Mouse (Mus musculus): ENCODE measurements around the gene Impdh1.

Gene Impdh1

DNA sequence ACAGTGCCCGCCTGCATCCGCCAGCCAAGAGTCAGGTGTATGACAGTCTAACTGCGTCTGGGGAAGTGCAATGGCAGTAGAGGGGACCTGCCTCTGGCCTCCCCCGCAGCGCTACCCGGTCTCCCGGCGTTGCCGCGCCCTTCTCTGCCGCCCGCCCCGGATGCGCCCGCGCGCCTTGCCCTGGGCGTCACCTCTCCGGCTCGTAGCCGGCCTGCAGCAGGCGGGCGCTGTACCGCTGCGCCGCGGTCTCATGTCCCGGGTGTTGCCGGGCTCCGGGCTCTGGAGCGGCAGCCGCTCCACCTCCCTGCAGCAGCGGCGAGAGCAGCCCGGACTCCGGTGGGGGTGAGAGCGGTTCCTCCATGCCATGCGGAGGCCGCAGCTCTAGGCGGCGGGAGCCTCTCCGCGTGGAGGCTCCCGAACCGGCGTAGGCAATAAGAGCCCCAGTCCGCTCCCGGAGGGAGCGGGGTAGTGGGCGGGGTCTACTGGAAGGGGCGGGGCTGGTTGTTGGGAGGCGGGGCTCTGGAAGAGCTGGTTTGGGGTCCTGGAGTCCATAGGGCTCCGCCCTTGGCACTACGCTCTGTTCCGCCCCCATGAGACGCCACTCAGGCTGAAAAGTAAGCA, at the start of gene Impdh1:
TSS of gene Impdh1 (minus strand) at position 484 of the 621 bp plus-strand sequence.
- no peak for TF ChIP-seq GATA4 (IDR thresholded peaks at IDR 0.05; ENCODE audit: insufficient replicate concordance, low read length)

- no peak for TF ChIP-seq GATA4 (IDR thresholded peaks at IDR 0.05; ENCODE audit: insufficient replicate concordance, low read length)
These were observed 48.3 kb upstream of the Impdh1 start for GRCm38 (mm10) chr6:29264456-29264781.

DNA sequence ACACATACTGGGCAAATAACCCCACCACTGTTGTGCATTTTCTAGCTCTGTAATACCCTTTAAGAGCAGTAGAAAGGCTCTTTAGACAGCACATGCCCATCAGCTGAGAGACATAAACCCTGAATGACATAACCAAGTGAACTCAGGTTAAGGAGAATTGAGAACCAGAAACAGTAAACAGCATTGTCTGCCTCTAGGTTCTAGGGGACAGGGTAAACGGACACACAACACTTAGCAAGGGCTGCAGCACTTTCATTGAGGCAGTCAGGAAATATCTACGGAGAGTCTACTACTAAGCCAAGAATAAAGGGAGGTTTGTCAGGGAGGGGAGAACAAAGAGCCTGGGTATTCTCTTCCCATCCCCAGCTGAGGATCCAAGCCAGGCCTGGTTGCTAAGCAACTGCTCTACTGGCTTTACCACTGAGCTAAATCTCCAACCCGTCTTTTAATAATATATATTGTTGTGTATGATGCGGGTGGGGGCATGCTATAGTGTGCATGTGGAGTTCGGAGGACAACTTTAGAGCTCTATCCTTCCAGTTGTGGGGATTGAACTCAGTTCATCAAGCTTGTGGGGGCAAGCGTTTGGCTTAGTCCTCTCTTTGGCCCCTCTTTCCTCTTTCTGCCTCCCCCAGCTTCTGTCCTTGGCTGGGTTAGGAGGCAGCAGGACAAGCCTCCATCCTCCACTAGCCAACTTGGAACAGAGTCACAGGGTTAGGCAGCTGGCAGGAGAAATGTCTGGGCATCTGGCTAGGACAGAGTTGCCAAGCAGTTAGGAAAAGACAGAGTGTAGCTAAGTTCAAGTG, 47.7 kb upstream of the Impdh1 start:
- no peak for TF ChIP-seq GATA4 (IDR thresholded peaks at IDR 0.05; ENCODE audit: insufficient replicate concordance, low read length)

DNA sequence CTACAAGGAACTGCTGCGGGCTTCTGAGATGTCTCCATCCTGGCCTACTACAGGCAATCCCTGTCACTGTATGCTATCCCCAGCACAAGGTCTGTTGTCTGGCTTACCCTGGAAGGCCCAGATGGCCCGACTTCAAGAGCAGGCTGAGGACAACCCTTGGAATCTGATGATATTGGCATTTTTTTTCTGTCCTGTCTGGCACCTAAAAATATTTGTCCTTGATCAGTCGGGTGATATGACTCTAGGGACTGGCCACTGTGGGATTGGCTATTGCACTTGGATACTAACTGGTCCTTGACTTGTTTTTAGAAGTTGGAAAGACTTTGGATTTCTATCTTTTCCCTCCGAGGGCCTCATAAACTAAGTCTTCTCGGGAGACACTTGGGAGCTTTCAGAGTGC, 45.7 kb upstream of the Impdh1 start:
- TF ChIP-seq GATA4 (IDR thresholded peaks at IDR 0.05; ENCODE audit: insufficient replicate concordance, low read length) = no peak

GRCm38 (mm10) chr6:29259418-29259817, 43.3 kb upstream of the Impdh1 start:
- TF ChIP-seq GATA4 (IDR thresholded peaks at IDR 0.05; ENCODE audit: insufficient replicate concordance, low read length) = no peak

DNA sequence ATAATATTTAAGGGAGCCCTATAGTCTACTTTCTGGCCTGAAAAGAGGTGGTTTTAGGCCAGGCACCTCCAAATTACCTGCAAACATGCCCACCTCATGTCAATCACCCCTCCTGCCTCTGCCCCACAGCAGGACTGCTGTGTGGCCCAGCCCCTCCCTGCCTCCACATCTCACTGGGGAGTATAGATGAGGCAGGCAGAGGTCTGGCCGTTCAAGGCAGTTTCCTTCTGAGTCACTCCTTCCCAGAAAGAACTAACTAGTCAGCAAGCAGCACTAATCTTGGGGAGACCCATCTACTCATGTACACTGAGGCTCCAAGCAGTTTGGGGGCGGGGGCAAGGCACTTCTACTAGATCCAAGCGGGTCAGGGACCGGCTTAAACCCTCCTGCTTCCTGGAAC, 30.9 kb upstream of the Impdh1 start:
- no peak for TF ChIP-seq GATA4 (IDR thresholded peaks at IDR 0.05; ENCODE audit: insufficient replicate concordance, low read length)

DNA sequence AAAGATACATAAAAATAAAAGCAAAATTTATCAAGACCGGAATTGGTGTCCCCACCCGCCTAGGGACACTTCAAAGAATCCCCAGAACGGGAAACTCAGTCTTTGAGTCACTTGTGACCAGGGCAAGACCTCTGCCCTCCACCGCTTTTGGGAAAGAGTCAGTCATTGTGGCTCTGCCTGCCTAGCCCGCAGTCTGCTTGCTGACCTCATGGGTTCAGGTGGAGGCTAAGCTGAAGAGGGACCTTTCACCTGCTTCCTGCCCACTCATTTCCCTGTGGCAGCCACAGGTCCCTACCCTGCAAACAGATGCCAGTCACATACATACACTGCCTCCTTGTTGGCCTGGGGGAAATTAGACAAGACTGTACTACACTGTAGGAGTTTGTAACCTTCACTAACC, 30.4 kb upstream of the Impdh1 start:
- no peak for TF ChIP-seq GATA4 (IDR thresholded peaks at IDR 0.05; ENCODE audit: insufficient replicate concordance, low read length)

DNA sequence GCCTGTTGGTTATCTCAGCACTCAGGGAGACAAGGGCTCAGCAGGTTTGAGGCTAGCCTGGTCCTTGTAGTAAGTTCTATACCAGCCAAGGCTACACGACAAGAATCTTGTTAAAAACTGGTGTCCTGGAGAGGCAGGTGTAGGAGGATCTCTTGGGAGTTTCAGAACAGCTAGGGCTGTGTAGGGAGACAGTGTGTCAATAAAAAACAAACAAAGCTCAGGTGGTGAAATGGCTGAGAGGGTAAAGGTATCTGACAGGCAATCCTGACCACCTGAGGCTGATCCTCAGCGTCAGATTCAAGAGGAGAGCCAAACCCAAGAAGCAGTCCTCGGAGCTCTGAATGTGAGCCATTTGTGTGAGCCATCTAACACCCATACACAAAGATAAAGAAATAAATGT, 30.0 kb upstream of the Impdh1 start:
- TF ChIP-seq GATA4 (IDR thresholded peaks at IDR 0.05; ENCODE audit: insufficient replicate concordance, low read length) = no peak

GRCm38 (mm10) chr6:29245272-29246120, 29.3 kb upstream of the Impdh1 start:
- TF ChIP-seq GATA4 (IDR thresholded peaks at IDR 0.05; ENCODE audit: insufficient replicate concordance, low read length) = no peak

- TF ChIP-seq GATA4 (IDR thresholded peaks at IDR 0.05; ENCODE audit: insufficient replicate concordance, low read length) = no peak
These were observed 26.1 kb upstream of the Impdh1 start for GRCm38 (mm10) chr6:29242265-29242664.

- no peak for TF ChIP-seq GATA4 (IDR thresholded peaks at IDR 0.05; ENCODE audit: insufficient replicate concordance, low read length)
These were observed 25.5 kb upstream of the Impdh1 start for GRCm38 (mm10) chr6:29241697-29242096.

GRCm38 (mm10) chr6:29240806-29241205, 24.6 kb upstream of the Impdh1 start:
- TF ChIP-seq GATA4 (IDR thresholded peaks at IDR 0.05; ENCODE audit: insufficient replicate concordance, low read length) = no peak

DNA sequence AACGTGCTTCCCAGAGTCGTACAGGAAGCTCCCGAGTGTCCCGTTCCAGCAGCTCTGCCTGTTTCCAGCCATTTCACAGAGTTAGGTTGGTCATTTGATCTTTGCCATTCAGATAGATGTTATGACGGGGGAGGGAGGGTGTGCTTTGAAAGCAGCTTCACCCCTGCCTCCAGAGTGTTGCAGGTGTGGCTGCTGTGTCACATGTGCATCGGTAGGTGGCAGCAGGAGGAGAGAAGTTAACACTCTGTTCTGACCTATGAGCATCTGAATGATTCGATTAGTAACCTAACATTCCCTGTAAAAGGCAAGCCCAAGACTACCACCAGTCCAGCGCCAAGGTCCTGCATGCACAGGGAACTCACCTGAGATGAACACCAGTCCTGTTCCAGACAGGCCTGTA, 18.1 kb upstream of the Impdh1 start:
- TF ChIP-seq GATA4 (IDR thresholded peaks at IDR 0.05; ENCODE audit: insufficient replicate concordance, low read length) = no peak

DNA sequence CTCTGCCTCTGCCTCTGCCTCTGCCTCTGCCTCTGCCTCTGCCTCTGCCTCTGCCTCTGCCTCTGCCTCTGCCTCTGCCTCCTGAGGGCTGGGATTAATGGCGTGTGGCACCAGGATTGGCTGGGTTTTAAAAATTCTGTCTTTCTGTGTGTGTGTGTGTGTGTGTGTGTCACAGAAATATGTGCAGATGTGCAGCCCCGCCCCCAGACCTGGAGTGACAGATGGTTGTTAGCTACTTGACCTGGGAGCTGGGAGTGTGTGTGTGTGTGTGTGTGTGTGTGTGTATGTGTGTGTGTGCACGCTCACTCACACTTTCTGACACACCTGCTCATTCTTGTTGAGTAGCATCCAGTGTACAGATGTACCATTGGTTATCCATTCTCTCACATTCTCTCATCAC, 17.5 kb upstream of the Impdh1 start:
- no peak for TF ChIP-seq GATA4 (IDR thresholded peaks at IDR 0.05; ENCODE audit: insufficient replicate concordance, low read length)

GRCm38 (mm10) chr6:29232321-29232720, 16.2 kb upstream of the Impdh1 start:
- no peak for TF ChIP-seq GATA4 (IDR thresholded peaks at IDR 0.05; ENCODE audit: insufficient replicate concordance, low read length)

GRCm38 (mm10) chr6:29231799-29232198, 15.6 kb upstream of the Impdh1 start:
- TF ChIP-seq GATA4 (IDR thresholded peaks at IDR 0.05; ENCODE audit: insufficient replicate concordance, low read length) = no peak

Measured in liver, adult (tissue).